Comparison of ENCODE assay signal across 8 mouse cellular contexts in the genomic region with DNA sequence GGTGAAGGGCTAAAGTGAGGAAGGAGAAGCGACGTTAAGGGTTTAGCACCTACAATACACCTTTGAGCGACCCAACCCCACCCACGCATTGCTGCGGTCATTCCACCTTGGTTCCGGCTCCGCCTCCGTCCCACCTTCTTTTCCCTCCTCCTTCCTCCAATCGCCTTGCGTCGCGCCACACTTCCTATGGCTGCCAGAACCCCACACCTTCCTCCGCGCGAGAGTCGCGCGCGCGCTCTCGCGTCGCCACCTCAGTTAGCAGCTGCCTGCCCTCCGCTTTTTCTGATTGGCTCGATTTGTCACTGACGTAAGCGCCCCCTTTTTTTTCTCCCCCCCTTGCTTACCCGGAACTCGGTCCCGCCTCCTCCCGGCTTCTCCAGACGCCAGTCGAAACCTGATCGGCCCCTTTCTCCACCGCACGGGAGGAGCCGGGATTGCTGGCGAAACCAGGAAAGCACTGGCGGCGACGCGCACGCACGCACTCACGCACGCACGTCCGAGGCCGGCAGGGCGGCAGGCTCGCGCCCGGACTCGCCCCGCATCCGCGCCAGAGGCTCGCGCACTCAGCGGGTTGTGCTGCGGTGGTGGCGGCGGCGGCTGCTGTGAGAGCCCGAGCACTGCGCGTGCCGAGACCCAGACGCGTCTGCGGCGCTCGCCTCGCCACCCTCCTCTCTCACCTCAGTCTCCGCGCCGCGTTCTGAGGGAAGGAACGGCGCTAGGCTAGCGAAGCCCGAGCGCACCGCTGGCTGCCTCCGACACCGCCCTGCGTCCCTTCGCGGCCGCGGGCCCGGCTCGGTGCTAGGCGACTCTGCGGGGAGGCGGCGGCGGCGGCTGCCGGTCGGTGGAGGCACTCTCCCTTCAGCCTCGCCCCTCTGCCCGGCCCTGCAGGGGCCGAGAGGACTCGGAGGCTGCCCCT. TPM values are rescaled to one million over a fixed set of nuclear protein-coding genes. Genes with fewer than 3 reads are reported as not detected.
DNase-seq lines count a peak whose midpoint lies in the region; ATAC-seq and TF ChIP-seq lines count a peak whose summit lies in the region.

Gene Rab6a, plus strand, starts transcription at position 197 of the 916 bp plus-strand sequence.

- TF ChIP-seq CTCF in bone marrow, adult 2 months (IDR thresholded peaks at IDR 0.05; ENCODE audit: control insufficient read depth, insufficient read depth, low read length), result no peak; the same call in 1 of the 2 replicates
- TF ChIP-seq CTCF in midbrain, postnatal 0 days (IDR thresholded peaks at IDR 0.05), result peak; percentile 62

- peak within 1 kb of the TSS; percentile 71 for H3K4me2 ChIP-seq in embryonic facial prominence, embryonic 15.5 days (replicated peaks)
- H3K4me2 ChIP-seq in limb, embryonic 14.5 days (replicated peaks; ENCODE audit: low read depth, low read length, severe bottlenecking), result peak within 1 kb of the TSS; percentile 72
- H3K4me2 ChIP-seq in midbrain, postnatal 0 days (ENCODE audit: low read depth, low read length, poor library complexity, severe bottlenecking), result peak within 1 kb of the TSS; percentile 60

- peak; percentile 74; the same call in 1 of the 2 replicates for TF ChIP-seq POLR2A in bone marrow, adult 2 months (IDR thresholded peaks at IDR 0.05; ENCODE audit: borderline replicate concordance, control insufficient read depth, low read depth, low read length)
- TF ChIP-seq POLR2A in limb, embryonic 14.5 days (IDR thresholded peaks at IDR 0.05; ENCODE audit: borderline replicate concordance, extremely low read depth, insufficient read depth, insufficient read length), result peak; percentile 66; the same call in 1 of the 2 replicates

- ATAC-seq in embryonic facial prominence, embryonic 15.5 days (ENCODE audit: insufficient number of reproducible peaks, low FRiP score, low TSS enrichment, low read depth), result peak; percentile 98
- ATAC-seq in limb, embryonic 14.5 days (ENCODE audit: low FRiP score, low read depth), result peak; percentile 96
- peak; percentile 97 for ATAC-seq in midbrain, postnatal 0 days (ENCODE audit: low FRiP score)

- no peaks in the 10 kb centered on the region for H3K27me3 ChIP-seq in embryonic facial prominence, embryonic 15.5 days
- no peaks in the 10 kb centered on the region for H3K27me3 ChIP-seq in limb, embryonic 14.5 days (ENCODE audit: control insufficient read depth, insufficient read depth, low read length)
- H3K27me3 ChIP-seq in midbrain, postnatal 0 days (ENCODE audit: insufficient read depth, low read length), result no peaks in the 10 kb centered on the region

- no peaks in the 10 kb centered on the region for H3K36me3 ChIP-seq in embryonic facial prominence, embryonic 15.5 days
- H3K36me3 ChIP-seq in limb, embryonic 14.5 days (ENCODE audit: control insufficient read depth, insufficient read depth, low read length), result no peaks in the 10 kb centered on the region
- no peaks in the 10 kb centered on the region for H3K36me3 ChIP-seq in midbrain, postnatal 0 days (ENCODE audit: insufficient read depth, low read length)

- no peaks in the 10 kb centered on the region for H3K9me3 ChIP-seq in embryonic facial prominence, embryonic 15.5 days (replicated peaks)
- H3K9me3 ChIP-seq in limb, embryonic 14.5 days (ENCODE audit: control insufficient read depth, low read length), result no peaks in the 10 kb centered on the region
- no peaks in the 10 kb centered on the region for H3K9me3 ChIP-seq in midbrain, postnatal 0 days (ENCODE audit: low read length)

- no peaks in the 10 kb centered on the region for H3K4me1 ChIP-seq in bone marrow, adult 2 months (ENCODE audit: control insufficient read depth, insufficient read depth, low read length)
- peaks cover 4% of the 10 kb centered on the region for H3K4me1 ChIP-seq in embryonic facial prominence, embryonic 15.5 days
- peaks cover 9% of the 10 kb centered on the region; the same call in 1 of the 2 replicates for H3K4me1 ChIP-seq in limb, embryonic 14.5 days (ENCODE audit: control insufficient read depth, insufficient read depth, low read length)
- peaks cover 9% of the 10 kb centered on the region; the same call in 1 of the 2 replicates for H3K4me1 ChIP-seq in midbrain, postnatal 0 days (ENCODE audit: insufficient read depth, low read length)

- peak within 1 kb of the TSS; percentile 99 for H3K4me3 ChIP-seq in bone marrow, adult 2 months (replicated peaks; ENCODE audit: control insufficient read depth, low read depth, low read length)
- H3K4me3 ChIP-seq in embryonic facial prominence, embryonic 15.5 days (replicated peaks), result peak within 1 kb of the TSS; percentile 100
- H3K4me3 ChIP-seq in limb, embryonic 14.5 days (replicated peaks; ENCODE audit: low read length), result peak within 1 kb of the TSS; percentile 96
- peak within 1 kb of the TSS; percentile 99 for H3K4me3 ChIP-seq in midbrain, postnatal 0 days (ENCODE audit: low read depth, low read length)

- peak within 1 kb of the TSS; percentile 99 for H3K9ac ChIP-seq in embryonic facial prominence, embryonic 15.5 days
- peak within 1 kb of the TSS; percentile 96 for H3K9ac ChIP-seq in limb, embryonic 14.5 days (ENCODE audit: low read depth, low read length, severe bottlenecking)
- peak within 1 kb of the TSS; percentile 100 for H3K9ac ChIP-seq in midbrain, postnatal 0 days (replicated peaks; ENCODE audit: low read length, poor library complexity, severe bottlenecking)

- under 1% methylated on average over 105 of the region's 105 CpGs for WGBS in bone marrow, adult 2 months
- WGBS in embryonic facial prominence, embryonic 15.5 days, result under 1% methylated on average over 105 of the region's 105 CpGs
- 5% methylated on average over 53 of the region's 105 CpGs for WGBS in limb, embryonic 14.5 days
- WGBS in midbrain, postnatal 0 days, result under 1% methylated on average over 94 of the region's 105 CpGs

- H3K27ac ChIP-seq in bone marrow, adult 2 months (ENCODE audit: control insufficient read depth, insufficient read depth, low read depth, low read length, poor library complexity), result peak within 1 kb of the TSS; percentile 100
- H3K27ac ChIP-seq in embryonic facial prominence, embryonic 15.5 days (replicated peaks), result peak within 1 kb of the TSS; percentile 99
- H3K27ac ChIP-seq in limb, embryonic 14.5 days (replicated peaks; ENCODE audit: low read depth, low read length), result peak within 1 kb of the TSS; percentile 98
- H3K27ac ChIP-seq in midbrain, postnatal 0 days (ENCODE audit: low read depth, low read length), result peak within 1 kb of the TSS; percentile 99

- DNase-seq in 416B (ENCODE audit: low read depth), result peak; percentile 100
- DNase-seq in heart, adult 8-10 months (ENCODE audit: low spot score), result peak; percentile 96
- peak; percentile 99 for DNase-seq in kidney, adult 9 months
- peak; percentile 99 for DNase-seq in limb, embryonic 14.5 days (ENCODE audit: low spot score)
- DNase-seq in midbrain, postnatal 0 days (ENCODE audit: low spot score), result peak; percentile 99
- DNase-seq in spleen, postnatal 14 days (ENCODE audit: low spot score in 2 of 2), result peak; percentile 85 to 87

RNA-seq across cellular contexts. Expression of gene Rab6a, which starts in this region (rescaled TPM):
- polyA plus RNA-seq in bone marrow, adult 2 months (2011; ENCODE audit: insufficient read depth, insufficient read length, low replicate concordance, missing spikeins), result 24.9 and 34.8 TPM in 2 replicates
- polyA plus RNA-seq in embryonic facial prominence, embryonic 15.5 days (2015; fragmentation: Nextera tagmentation; extraction: Ambion mirVana), result 105 and 107 TPM in 2 replicates
- total RNA-seq in heart, adult 8-10 months (2022), result 10 to 100 TPM; 60.7 to 63.9 (median 62.5) TPM
- polyA plus RNA-seq in limb, embryonic 14.5 days (2012; rRNA removed), result 76.7 and 78.7 TPM in 2 replicates
- polyA plus RNA-seq in limb, embryonic 14.5 days (2014; fragmentation: Nextera tagmentation; extraction: Ambion mirVana), result 113 and 126 TPM in 2 replicates
- total RNA-seq in midbrain, postnatal 0 days (2014; rRNA removed), result 289 and 352 TPM in 2 replicates
- 340 and 363 TPM in 2 replicates for polyA plus RNA-seq in midbrain, postnatal 0 days (2015; fragmentation: Nextera tagmentation; extraction: Ambion mirVana)

Comparison
In these comparisons a context has a peak if more than half of its experiments do, and no peak if none do; other contexts are left out.
1. Peak in every context shown above with its lines: DNase-seq, ATAC-seq, H3K4me3 ChIP-seq and H3K27ac ChIP-seq.